Mouse (Mus musculus) splenic B cell, adult 2 months (primary cell): ENCODE data around the gene Dennd2a.

Source experiments
- DNase-seq: peaks from one replicate; pipeline ENCODE4 v3.0.0-alpha.2; 2011; ENCODE audit warnings: low read depth, low spot score
- H3K27me3 ChIP-seq: 2 replicates; pipeline ENCODE4 v1.6.1; 2012; ENCODE audit warnings: mild to moderate bottlenecking, low read length, moderate library complexity, mixed read lengths; ENCODE audit not compliant: control insufficient read depth, poor library complexity, insufficient read depth, severe bottlenecking
- H3K36me3 ChIP-seq: 2 replicates; pipeline ENCODE4 v1.6.1; 2012; ENCODE audit warnings: mild to moderate bottlenecking, low read length, moderate library complexity, mixed read lengths; ENCODE audit not compliant: control insufficient read depth, poor library complexity, insufficient read depth, severe bottlenecking

Dennd2a gene

DNA sequence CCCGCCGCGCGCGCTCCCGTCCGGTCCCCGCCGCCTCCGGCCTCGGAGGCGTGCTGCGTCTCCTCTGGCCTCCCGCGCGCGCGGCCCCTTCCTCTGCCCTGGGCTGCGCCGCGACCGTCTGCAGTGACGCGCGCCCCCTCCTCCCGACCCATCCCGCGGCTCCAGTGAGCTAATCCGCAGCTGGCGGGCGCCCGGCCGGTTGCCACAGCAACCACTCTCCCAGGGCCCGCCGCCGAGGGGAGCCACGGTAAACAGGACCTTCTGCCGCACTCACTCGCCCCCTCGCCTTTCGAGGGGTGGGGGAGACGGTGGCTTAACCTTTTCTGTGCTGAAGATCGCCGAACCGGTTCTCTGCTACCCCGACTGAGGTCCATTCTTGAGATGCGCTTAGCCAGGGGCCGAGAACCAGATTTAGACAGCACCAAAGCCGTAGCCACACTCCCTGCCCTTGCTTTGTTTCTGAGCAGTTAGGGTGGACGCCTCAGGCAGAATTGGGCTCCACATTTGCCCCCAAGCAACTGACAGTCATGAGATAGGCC lies at the start of gene Dennd2a:
Gene Dennd2a (minus strand): TSS at position 145 of the 539 bp plus-strand sequence.
- Histone ChIP-seq H3K27me3 (no peaks in the 10 kb centered on the region), H3K36me3 (no peaks in the 10 kb centered on the region)
- DNase-seq = peak; percentile 6

DNA sequence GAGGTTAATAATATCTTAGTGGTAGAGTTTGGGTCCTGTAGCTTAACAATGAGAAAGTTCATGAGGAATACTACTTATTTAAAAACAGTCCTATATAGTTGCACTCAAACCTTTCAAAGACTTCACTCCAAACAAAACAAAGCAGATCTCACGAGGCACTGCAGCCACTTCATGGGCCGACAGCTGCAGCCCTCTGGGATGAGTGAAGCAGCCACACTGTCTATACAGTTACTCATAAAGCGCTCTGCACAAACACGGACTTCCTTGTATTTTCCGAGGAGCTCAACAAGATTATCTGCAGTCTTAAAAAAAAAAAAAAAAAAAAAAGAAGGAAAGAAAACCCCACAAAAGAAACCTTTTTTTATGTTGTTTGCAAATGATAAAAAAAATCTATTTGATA lies 49.7 kb upstream of the Dennd2a start:
- Histone ChIP-seq H3K36me3 (no peaks in the 10 kb centered on the region; the same call in 1 of the 2 replicates), H3K27me3 (no peaks in the 10 kb centered on the region)
- no peak for DNase-seq

DNA sequence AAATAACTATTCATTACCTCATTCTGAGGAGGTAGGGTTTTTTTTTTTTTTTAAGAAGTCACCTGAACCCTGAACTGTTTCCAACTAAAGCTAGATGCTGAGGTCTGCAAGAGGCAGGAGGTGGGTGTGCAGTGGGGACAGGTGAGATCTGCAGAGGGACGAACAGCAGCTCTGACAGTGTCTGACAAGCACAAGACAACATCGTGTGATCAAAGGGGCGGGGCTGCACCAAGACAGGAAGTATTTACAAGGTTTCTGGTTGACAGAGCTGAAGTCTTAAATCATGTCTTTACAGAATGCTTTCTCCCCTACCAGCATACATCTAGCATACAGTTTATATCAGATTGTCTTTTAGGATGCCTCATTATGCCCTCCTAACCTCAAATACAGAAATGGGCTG lies 49.2 kb upstream of the Dennd2a start:
- DNase-seq = peak; percentile 74
- Histone ChIP-seq H3K36me3 (peaks cover 1% of the 10 kb centered on the region), H3K27me3 (no peaks in the 10 kb centered on the region)

DNA sequence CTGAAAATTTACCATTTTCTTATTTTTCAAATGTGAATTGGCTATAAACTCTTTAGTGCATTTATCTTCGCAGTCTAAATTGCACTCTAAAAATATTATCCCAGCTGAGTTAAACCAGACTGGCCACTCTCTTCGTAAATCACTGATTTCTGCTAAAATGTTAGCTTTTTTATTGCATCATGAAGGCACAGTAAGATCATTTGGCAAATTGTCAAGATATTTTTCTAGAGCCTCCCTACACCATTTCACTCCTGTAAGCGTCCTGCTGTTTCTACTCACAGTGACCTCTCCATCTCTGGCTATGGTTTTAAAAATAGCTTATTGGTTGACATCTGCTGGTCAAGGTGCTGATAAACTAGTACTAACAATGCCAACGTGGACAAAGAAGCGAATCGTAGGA lies 48.4 kb upstream of the Dennd2a start:
- Histone ChIP-seq H3K27me3 (no peaks in the 10 kb centered on the region), H3K36me3 (peaks cover 1% of the 10 kb centered on the region)
- no peak for DNase-seq

DNA sequence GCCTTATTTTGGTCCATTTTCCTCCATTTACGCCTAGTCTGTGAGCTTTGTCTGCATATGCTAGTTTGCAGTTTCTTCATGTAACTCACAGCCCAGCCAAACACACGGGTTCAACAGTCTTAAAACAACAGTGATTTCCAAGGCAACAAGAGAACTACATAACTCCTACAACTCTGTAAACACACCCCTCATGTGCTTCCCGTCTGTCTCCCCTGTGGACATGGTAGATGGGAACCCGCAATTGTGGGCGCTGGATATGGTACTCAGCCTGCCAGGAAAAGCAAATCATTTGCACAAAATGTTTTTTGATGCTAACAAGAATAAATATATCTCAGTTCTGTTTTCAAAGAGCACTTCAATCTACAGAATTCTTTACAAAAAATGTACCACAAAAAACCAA lies 46.9 kb upstream of the Dennd2a start:
- H3K36me3 ChIP-seq = peaks cover 1% of the 10 kb centered on the region
- no peaks in the 10 kb centered on the region for H3K27me3 ChIP-seq

DNA sequence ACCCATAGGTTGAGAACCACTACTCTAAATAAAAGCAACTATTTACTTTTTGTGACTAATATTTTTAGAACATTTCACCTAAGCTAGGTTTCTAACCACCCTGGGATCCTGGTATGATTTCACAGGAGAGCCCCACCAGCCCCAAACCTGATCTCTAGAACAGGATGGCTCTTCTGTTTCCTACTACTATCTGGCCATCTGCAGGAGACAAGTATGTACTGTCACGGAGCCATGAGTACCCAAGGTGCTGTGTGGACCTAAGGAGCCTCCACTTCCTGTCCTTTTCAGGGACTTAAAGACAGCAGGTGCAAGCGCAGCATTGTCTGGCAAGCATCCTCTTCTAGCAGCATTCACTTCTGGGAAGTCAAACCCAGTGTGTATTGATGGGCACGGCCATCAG lies 44.2 kb upstream of the Dennd2a start:
- peaks cover 6% of the 10 kb centered on the region for H3K36me3 ChIP-seq
- DNase-seq = no peak

More for the DNA sequence above, 46.9 kb upstream of the Dennd2a start:
- DNase-seq = no peak

DNA sequence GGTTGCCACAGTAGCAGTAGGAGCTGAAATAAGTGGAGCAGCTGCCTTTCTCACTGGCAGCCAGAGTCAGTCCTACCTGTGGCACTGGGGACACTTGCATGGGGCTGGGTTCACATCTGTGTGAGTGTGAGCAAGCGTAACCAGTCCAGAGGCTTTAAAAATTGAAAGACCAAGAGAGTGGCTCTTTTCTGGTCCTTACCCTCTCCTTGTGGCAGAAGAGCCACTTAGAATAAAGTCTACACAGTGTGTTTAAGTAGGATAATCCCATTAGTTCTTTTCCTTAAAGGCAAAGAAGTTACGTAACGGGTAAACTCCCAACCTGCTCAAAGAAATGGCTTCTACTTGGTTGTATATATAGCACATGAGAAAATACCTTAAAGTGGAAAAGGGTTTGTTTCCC lies 43.2 kb upstream of the Dennd2a start:
- no peak for DNase-seq
- Histone ChIP-seq H3K27me3 (no peaks in the 10 kb centered on the region), H3K36me3 (peaks cover 6% of the 10 kb centered on the region)

More for the DNA sequence above, 44.2 kb upstream of the Dennd2a start:
- H3K27me3 ChIP-seq = no peaks in the 10 kb centered on the region

DNA sequence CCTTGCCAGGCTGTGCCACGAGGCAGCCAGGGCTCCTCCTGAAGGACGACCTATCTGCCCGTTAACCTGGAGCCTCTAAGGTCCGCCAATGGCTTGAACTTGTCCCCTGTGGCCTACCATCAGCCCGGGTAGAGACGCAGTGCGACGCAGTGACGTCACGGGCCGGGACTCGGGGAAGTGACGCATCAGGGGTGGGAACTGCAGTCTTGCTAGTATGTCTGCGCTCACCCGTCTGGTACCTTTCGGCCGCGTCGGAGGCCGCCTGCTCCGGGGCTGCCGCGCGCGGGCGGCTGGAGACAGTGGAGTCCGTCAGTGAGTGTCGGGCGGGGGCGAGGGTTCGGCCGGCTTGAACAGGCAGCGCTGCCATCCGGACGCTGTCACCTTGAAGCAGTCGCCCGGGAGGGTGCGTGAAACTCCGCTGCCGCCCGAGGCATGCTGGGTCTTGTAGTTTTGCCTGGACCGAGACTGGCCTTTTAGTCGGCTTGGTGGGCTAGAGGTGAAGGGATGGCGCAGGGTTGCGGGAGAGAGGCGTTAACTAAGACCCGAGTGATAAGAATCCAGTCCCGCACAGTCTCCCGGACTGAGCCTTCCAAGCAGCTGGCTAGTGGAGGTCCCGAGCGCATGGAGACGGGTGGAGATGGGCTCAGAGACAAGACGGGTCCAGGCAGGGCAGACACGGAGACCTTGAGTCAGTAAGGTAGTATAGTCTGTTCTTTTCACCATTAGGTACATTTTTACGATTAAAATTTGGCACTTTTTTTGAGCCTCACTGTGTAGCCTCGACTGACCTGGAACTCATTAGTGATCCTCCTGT lies 34.9 kb upstream of the Dennd2a start, which contains the start of gene Ndufb2:
Gene Ndufb2 (plus strand): TSS at position 174 of the 814 bp plus-strand sequence.
- no peaks in the 10 kb centered on the region for H3K27me3 ChIP-seq
- no peaks in the 10 kb centered on the region for H3K36me3 ChIP-seq
- peak; percentile 94 for DNase-seq

DNA sequence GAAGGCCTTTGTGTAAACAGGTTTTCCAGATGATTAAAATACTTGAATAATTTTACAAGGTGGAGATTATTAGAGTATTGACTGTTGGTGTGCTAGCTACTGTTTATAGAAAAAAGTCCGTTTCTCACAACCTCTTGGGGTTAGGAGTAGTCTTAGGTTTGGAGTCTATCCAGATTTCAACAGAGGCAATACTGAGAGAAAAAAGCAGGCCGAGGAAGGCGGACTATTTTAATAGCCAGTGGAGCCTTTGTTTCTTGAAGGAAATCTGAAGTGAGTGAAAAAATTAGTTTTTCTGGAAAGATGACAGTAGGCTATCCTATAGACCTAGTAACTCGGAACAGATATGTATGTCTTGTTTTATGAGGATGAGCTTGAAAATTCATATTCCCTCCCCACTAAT lies 33.8 kb upstream of the Dennd2a start:
- no peak for DNase-seq
- H3K36me3 ChIP-seq = peaks cover 1% of the 10 kb centered on the region; the same call in 1 of the 2 replicates

DNA sequence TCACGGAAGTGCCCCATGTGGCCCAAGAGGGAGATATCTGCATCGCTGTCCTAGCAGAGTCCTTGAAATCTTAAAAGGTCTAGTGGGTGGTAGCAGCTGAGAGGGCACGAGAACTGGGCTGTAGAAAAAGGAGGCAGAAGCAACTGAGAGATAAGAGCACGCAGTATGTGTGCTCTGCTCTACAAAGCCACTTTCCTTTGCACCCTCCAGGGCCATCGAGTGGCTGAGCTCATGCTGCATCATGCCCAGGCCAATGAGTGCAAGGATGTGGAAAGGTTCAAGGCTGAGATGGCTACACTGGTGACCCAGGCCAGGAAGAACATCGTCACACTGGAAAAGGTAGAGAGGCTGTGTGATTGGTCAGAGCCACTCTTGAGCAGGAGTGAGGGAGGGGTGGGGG lies 27.9 kb upstream of the Dennd2a start, which contains the start of gene Gm42420:
Gene Gm42420 (plus strand): TSS at position 237 of the 400 bp plus-strand sequence.
- no peak for DNase-seq
- Histone ChIP-seq H3K36me3 (peaks cover 7% of the 10 kb centered on the region), H3K27me3 (no peaks in the 10 kb centered on the region)

More for the DNA sequence above, 33.8 kb upstream of the Dennd2a start:
- no peaks in the 10 kb centered on the region for H3K27me3 ChIP-seq

DNA sequence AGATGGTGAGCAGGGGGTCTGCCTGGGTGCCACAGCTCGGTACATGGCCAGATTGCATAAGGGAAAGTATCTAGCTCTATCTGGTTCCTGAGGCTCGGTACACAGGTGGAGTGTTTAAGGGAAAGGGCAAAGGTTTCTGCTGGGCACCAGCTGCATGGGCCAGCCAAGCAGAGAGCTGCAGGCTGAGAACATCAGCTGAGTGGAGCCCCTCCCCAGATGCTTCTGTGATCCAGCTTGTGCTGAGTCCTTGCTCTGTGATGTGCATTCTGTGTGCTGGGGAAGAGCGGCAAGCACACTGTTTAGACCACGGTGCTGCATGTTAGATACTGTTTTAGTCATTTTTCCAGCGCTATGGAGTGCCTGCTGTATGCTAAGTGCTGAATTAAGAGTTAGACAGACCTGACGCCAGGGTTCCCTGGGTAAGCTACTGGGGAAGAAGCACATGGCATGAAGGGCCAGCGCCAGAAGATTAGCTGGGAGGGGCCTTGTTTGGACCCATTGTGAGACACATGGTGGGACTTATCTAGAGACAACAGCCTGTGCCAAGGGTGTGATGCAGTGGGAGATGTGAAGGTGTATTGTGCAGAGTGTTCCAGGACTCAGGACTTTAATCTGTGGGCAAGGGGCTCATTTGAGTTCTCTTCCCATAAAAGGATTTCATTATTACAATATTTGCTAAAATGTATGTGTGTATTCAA lies 23.6 kb upstream of the Dennd2a start:
- no peak for DNase-seq
- H3K27me3 ChIP-seq = no peaks in the 10 kb centered on the region
- peaks cover 10% of the 10 kb centered on the region for H3K36me3 ChIP-seq

DNA sequence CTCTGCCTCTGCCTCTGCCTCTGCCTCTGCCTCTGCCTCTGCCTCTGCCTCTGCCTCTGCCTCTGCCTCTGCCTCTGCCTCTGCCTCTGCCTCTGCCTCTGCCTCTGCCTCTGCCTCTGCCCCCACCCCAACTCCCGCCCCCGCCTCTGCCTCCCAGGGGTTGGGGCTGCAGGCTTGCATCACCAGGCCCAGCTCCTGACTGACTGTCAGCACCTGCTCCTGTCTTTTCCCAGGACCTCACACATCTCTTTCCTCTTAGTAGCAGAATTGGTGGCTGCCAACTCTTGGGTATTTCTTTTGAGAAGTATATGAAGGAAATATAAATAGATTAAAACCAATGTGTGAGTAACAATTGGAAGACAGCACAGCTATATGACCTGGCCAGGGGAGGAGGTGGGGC lies 22.9 kb upstream of the Dennd2a start:
- H3K36me3 ChIP-seq = peaks cover 10% of the 10 kb centered on the region
- no peaks in the 10 kb centered on the region for H3K27me3 ChIP-seq
- no peak for DNase-seq

DNA sequence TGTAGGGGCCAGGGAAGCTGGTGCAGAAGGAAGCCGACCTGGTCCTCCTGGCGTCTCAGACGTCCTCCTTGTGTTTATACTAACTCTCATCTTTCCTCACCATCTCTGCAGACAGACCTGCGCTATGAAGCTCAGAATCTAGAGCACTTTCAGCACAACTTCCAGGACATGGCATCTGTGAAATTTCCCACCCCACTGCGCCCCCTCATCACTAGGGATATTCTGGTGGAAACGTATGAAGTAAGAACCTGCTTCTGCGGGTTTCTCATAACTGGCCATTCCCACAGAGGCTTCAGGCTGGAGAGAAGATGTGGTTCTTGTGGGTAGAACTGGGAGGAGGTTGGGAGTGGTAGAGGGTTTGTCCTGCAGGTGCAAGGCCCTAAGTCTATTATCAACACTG lies 21.9 kb upstream of the Dennd2a start:
- H3K36me3 ChIP-seq = peaks cover 10% of the 10 kb centered on the region
- DNase-seq = no peak
- no peaks in the 10 kb centered on the region for H3K27me3 ChIP-seq

DNA sequence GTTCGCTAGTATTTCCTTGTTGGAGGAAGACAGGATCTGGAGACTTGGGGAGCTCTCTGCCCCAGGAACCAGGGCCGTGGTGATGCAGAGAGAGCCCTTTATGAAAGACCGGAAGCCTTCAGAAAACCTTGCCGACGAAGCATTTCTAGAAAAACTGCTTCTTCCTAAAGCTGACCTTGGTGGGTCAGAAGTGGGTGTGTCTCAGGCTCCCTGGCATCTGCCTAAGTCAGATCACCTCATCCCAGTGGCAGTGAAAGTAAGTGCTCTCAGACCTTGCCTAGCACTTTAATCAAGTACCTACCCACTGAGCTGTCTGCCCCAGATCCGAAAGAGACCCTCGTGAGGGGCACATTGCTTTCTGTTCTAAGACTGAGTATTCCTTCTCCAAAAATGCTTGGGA lies 17.3 kb upstream of the Dennd2a start:
- Histone ChIP-seq H3K27me3 (no peaks in the 10 kb centered on the region), H3K36me3 (peaks cover 4% of the 10 kb centered on the region; the same call in 1 of the 2 replicates)
- no peak for DNase-seq

DNA sequence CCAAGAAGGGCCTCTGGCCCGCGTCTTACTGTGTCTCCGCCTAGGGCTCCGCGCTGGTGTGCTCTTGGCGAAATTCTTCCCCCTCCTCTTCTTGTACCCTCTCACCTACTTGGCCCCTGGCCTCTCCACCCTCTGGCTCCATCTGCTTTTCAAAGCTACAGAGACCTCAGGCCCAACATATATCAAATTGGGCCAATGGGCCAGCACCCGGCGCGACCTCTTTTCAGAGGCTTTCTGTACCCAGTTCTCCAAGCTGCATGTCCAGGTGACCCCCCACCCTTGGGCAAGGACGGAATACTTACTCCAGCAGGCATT lies 16.8 kb upstream of the Dennd2a start:
- no peak for DNase-seq
- Histone ChIP-seq H3K27me3 (no peaks in the 10 kb centered on the region), H3K36me3 (peaks cover 4% of the 10 kb centered on the region; the same call in 1 of the 2 replicates)
